Mouse (Mus musculus) ES-Bruce4 (cell line): ENCODE data around the gene Vmn2r105. TPM values are rescaled to one million over a fixed set of nuclear protein-coding genes. Genes with fewer than 3 reads are reported as not detected.

Experiments
- H3K27ac ChIP-seq: 2 replicates; pipeline ENCODE4 v1.5.1; 2012; ENCODE audit warnings: low read length, inconsistent platforms; ENCODE audit not compliant: insufficient read depth
- H3K27me3 ChIP-seq: 2 replicates; pipeline ENCODE4 v1.6.1; 2012; ENCODE audit warnings: mild to moderate bottlenecking, low read length, inconsistent platforms; ENCODE audit not compliant: control insufficient read depth, poor library complexity, insufficient read depth, severe bottlenecking
- H3K36me3 ChIP-seq: 2 replicates; pipeline ENCODE4 v1.6.1; 2012; ENCODE audit warnings: inconsistent platforms, mild to moderate bottlenecking, low read length, moderate library complexity; ENCODE audit not compliant: control insufficient read depth, poor library complexity, insufficient read depth, severe bottlenecking
- H3K4me1 ChIP-seq: one replicate; pipeline ENCODE4 v1.8.1; 2011; ENCODE audit warnings: low read length; ENCODE audit not compliant: control insufficient read depth, insufficient read depth
- H3K4me3 ChIP-seq: 2 replicates; pipeline ENCODE4 v1.5.1; 2011; ENCODE audit warnings: low read depth, mild to moderate bottlenecking, low read length
- H3K9ac ChIP-seq: 2 replicates; pipeline ENCODE4 v1.6.1; 2012; ENCODE audit warnings: low read depth, mild to moderate bottlenecking, inconsistent platforms; ENCODE audit not compliant: poor library complexity, severe bottlenecking
- H3K9me3 ChIP-seq: replicated peaks from 2 replicates; pipeline ENCODE4 v1.6.1; 2012; ENCODE audit warnings: mild to moderate bottlenecking, low read length, inconsistent platforms; ENCODE audit not compliant: control insufficient read depth, poor library complexity, insufficient read depth, severe bottlenecking
- CTCF ChIP-seq: IDR thresholded peaks from one replicate; pipeline ENCODE4 v1.8.1; 2011; ENCODE audit warnings: low read depth, low read length
- EP300 ChIP-seq: IDR thresholded peaks from 2 replicates; pipeline ENCODE4 v1.6.1; 2011; ENCODE audit warnings: low read depth, low read length; ENCODE audit not compliant: insufficient read depth
- POLR2A ChIP-seq: IDR thresholded peaks from one replicate; pipeline ENCODE4 v1.8.1; 2011; ENCODE audit warnings: low read length; ENCODE audit not compliant: insufficient read depth
- polyA plus RNA-seq: library from polyadenylated mRNA; stranded (reverse); fragments of >200 nt; gene quantifications from 2 replicates; pipeline ENCODE4 v1.2.4, GENCODE M21; 2011; ENCODE audit warnings: low read depth; ENCODE audit not compliant: missing spikeins, insufficient read depth, insufficient read length

The Vmn2r105 gene
- polyA plus RNA-seq = not detected in 2 replicates

- TF ChIP-seq CTCF (no peak), POLR2A (no peak), EP300 (no peak)
- Histone ChIP-seq H3K9me3 (no peaks in the 10 kb centered on the region), H3K27me3 (no peaks in the 10 kb centered on the region)
Observed at GRCm38 (mm10) chr17:20234952-20235351, at the start of gene Vmn2r105. Gene Vmn2r105 (minus strand): TSS chr17:20235052.

DNA sequence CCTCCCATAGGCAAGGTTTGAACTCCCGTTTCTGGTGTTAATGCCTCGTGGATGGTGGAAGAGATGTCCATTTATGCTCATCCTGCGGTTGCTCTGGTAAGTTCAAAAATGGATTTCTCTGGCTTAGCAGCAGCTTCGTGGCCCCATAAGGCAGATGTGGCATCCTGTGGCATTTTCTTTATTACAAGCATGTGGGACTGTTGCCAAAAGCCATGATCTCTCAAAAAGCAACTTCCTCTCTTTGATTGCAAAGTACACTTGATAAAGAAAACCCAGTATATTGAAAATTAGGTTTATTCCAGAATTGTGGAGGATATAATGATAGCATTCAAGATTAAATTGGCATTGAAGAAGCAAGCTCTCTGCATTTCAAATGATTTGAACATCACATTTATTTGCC is 20.7 kb upstream of the Vmn2r105 start:
- no peak overlapping the region for H3K9ac ChIP-seq
- no peak for TF ChIP-seq POLR2A
- no peak overlapping the region for H3K27ac ChIP-seq
- no peaks in the 10 kb centered on the region for H3K4me1 ChIP-seq
- no peaks in the 10 kb centered on the region for H3K36me3 ChIP-seq
- no peaks in the 10 kb centered on the region for H3K27me3 ChIP-seq
- H3K9me3 ChIP-seq = no peaks in the 10 kb centered on the region
- no peak overlapping the region for H3K4me3 ChIP-seq

More at GRCm38 (mm10) chr17:20234952-20235351, at the start of gene Vmn2r105:
- H3K9ac ChIP-seq = no peak within 1 kb of the TSS
- H3K36me3 ChIP-seq = no peaks in the 10 kb centered on the region
- H3K27ac ChIP-seq = no peak within 1 kb of the TSS
- no peaks in the 10 kb centered on the region for H3K4me1 ChIP-seq
- H3K4me3 ChIP-seq = no peak within 1 kb of the TSS

- no peaks in the 10 kb centered on the region for H3K4me1 ChIP-seq
- no peaks in the 10 kb centered on the region for H3K27me3 ChIP-seq
- H3K27ac ChIP-seq = no peak within 1 kb of the TSS
- no peaks in the 10 kb centered on the region for H3K9me3 ChIP-seq
- no peak within 1 kb of the TSS for H3K4me3 ChIP-seq
- H3K36me3 ChIP-seq = no peaks in the 10 kb centered on the region
- no peak for TF ChIP-seq POLR2A
- TF ChIP-seq EP300 = no peak
- no peak for TF ChIP-seq CTCF
- H3K9ac ChIP-seq = no peak within 1 kb of the TSS
Observed at GRCm38 (mm10) chr17:20182997-20183396, 51.9 kb downstream of the Vmn2r105 start, which contains the start of gene Fpr-rs6. Gene Fpr-rs6 (minus strand): TSS chr17:20183097.

Other genes starting within 250 kb of the Vmn2r105 start
- gene Vmn2r104, start 186.7 kb downstream of the Vmn2r105 start, polyA plus RNA-seq = not detected in 2 replicates
- gene Fpr-rs7, start 120.8 kb downstream of the Vmn2r105 start, polyA plus RNA-seq = not detected in 2 replicates
- gene Fpr-rs6, start 52.0 kb downstream of the Vmn2r105 start, polyA plus RNA-seq = not detected in 2 replicates
- not detected in 2 replicates for gene Vmn2r106, start 50.5 kb upstream of the Vmn2r105 start, polyA plus RNA-seq
- not detected in 2 replicates for gene Vmn2r107, start 110.2 kb upstream of the Vmn2r105 start, polyA plus RNA-seq
- gene Vmn1r224, start 179.1 kb upstream of the Vmn2r105 start, polyA plus RNA-seq = not detected in 2 replicates
- gene Vmn2r108, start 246.3 kb upstream of the Vmn2r105 start, polyA plus RNA-seq = 0.07 TPM in 1 of 2 replicates, not detected in the other